Mouse (Mus musculus) spleen, postnatal 10 days (tissue): ENCODE measurements around the gene 4930451I11Rik.
A peak's percentile ranks its signal among the peaks of the same experiment; 100 is the strongest.

Source experiments
- DNase-seq, 2 experiments: peaks; one replicate each; pipeline ENCODE4 v3.0.0; 2021 to 2022; ENCODE audit warnings: low spot score in 2 of 2

The 4930451I11Rik gene

DNA sequence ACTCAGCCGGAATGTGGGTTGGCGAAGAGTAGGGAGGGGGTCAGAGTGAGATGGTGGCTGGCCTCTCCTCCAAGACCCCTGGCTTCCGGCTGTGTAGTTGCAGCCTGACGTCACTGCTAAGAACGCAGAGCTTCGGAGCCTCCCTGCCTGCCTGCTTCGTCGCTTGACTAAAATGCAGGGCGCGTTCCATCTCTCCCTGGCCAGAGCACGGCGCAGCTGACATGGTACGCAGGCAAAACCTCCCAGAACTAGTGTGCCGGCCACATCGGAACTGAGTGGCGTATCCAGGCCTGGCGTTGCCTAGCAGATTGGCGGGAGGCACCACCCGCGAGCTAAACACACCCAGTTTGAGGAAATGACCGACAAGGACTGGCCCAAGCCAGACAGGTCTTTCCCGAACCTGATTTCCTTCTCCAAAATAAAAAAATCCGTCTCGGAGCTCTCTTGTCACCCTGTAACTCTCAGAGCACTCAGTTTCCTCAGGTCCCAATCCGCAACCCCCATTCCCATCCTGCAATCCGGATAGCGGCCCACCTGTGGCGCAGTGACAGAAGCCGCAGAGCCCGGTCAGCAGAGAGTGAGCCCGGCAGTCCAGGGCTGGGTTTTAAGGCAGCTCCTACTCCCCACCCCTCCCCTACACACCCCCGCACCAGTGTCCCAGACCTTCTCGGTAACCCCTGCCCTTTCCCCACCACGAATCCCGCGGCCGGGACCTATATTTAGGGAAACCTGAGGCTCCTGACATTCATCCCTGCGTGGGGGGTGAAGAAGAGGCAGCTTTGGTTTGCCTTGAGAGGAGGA, 31.8 kb downstream of the 4930451I11Rik start:
- DNase-seq, result peak in 1 of 2 experiments; percentile 72

DNA sequence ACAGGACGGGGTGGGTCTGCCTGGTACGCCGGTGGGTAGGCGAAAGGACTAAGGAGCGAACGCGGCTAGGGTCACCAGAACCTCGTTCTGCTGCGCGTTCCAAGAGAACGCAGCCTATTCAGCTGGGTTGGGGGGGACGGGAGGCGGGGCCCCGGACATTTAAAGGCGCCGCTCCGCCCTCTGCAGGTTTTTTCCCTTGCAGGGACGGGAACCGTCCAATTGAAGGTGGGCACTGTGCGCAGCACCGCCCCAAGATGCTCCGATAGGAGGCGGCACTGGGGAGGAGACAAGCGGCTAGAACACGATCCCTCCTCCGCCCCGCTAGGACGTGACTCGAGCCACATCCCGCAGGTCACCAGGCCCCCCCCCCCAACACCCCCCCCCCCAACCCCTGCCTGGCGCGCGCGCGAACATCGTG, 32.4 kb downstream of the 4930451I11Rik start:
- DNase-seq, result peak; percentile 85 to 93

DNA sequence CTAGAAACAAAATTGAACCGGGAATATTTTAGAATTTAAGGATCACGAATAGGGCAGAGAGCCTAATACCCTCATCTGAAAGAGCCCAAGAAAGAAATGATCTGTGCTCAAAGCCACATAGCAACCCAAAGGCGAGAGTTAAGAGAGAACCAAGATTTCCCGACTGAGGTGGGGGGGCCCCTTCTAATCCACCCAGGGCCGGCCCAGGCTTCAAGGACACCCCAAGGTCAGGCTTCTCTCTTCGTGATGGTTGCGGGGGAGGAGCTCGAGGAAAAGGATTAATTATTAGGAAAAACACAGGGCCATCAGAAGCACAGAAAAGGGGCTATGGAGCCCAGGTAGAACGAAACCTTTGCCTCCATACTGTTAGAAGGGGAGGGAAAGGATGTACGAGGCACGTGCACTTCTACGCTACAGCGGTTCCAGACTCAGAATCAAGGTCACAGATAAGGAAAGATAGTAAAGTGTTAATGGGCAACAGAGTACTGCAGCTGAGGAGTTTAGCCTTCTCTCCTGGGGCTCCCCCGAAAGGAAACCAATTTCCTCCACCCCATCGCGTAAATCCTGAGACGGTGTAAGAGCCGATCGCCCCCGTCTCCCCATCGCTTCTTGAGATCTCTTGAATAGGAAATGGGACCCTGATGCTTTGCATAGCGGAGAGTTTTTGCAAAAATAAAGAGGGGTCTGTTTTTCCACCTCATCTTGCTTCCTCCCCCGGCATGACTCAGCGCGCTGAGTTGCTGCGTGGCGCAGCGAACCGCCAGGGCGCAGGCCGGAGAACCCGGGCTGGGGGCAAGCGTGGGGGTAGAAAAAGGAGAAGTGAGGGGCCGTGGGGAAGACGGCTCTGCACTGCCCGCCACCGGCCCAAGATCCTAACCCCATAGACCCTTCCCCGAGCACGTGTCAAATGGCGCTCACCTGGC, 33.1 kb downstream of the 4930451I11Rik start:
- peak; percentile 62 to 72 for DNase-seq

DNA sequence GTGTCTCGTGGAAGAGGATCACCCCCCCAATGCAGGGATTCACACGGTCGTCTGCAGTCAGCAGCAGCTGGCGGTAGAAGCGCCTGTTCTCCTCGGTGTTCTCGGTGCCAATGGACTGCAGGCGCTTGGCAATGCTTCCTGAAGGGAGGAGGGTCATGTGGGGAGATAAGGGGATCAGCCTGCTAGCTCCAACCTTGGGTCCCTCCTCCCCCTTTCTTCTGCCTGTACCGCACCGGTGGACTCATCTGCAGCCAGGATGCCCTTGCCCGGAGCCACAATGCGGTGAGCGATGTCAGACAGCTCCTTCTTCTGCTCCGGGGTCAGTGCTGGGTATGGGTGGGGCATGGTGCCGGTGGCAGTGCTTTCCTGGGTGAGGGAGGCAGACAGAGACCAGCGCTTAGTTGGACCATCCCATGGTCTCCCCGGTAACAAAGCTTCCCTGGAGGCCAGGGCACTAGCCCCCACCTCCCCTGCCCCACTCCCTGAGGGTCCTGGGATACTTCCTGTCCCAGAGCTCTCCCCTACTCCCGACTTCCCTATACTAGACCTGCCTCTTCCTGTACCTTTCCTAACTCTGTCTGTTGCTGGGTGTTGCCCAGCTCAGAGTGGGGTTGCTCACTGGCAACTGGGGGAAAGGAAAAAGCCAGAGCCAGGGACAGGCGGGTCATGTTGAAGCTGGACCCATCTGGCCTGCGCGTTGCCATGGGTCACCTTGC, 33.9 kb downstream of the 4930451I11Rik start, which contains the start of gene Fam57b:
Gene Fam57b, plus strand, starts transcription at position 258 of the 716 bp plus-strand sequence.
- peak in 1 of 2 experiments; percentile 43 for DNase-seq

DNA sequence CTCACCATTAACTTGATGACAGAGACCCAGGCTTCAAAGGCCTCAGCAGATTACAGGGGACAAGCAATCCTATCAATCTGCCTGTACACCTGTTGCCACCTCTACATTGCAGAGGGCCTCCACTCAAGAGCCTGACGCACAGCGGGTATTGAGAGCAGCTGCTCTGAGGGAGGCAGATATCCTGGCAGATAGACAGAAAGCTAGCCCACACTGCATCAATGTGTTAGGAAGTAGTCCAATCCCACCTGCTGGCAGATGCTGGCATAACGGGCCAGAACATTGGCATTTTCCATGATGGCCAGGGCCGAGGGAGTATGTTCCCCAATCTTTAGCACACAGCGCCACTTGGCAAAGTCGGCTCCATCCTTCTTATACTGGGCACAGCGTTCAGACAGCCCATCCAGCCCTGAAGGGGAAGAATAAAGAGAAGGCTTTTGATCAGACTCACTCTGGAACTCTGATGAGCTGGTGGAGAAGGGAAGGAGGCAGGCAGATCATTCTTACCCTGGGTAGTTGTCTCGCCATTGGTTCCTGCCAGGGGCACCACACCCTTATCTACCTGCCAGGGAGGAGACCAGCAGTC, 35.0 kb downstream of the 4930451I11Rik start:
- DNase-seq, result peak in 1 of 2 experiments; percentile 67

DNA sequence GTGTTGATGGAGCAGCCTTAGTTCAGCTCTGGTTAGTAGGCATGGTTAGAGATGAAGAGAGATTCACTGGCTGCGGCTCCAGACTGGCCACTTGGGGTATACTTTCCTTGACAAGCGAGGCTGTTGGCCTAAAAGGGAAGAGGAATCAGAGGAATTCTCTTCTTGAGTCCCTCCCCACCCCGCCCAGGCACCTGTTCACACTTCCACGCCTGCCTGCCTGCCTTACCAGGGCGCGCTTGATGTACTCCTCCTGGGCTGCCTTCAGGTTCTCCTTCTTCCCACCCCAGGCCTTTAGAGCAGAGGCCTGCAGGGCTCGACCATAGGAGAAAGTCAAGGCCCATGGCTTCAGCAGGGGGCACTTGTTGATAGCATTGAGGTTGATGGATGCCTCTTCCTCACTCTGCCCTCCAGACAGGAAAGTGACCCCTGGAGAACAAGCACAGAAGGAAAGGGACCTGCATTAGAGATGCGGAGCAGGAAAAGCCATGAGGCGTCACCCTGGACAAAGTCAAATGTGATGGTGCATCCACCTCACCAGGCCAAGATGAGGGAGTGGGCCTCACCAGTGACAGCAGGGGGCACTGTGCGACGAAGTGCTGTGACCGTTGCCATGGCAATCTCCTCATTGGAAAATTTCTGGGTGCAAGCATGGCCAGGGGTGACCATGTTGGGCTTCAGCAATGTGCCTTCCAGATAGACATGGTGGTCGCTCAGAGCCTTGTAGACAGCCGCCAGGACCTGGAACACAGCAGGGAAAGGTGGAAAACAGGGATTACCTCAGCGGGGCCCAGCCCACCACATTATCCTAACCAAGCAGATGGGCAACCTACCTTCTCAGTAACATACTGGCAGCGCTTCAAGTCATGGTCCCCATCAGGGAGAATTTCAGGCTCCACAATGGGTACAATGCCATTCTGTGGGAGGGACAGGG, 35.8 kb downstream of the 4930451I11Rik start:
- DNase-seq, result no peak

DNA sequence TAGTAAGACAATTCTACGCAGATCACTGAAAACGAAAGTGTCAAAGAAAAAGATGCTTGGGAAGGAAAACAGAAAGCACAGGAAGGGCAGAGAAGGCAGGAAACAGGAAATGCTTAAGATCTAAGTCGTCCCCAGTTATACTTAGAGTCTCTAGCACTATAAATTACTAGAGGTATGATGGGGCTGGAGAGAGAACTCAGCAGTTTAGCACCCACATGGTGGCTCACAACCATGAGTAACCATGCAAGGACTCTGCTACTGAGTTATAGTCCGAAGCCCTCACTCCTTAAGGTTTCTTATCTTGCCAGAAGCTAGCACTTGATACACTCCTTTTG, 37.2 kb downstream of the 4930451I11Rik start:
- no peak for DNase-seq

DNA sequence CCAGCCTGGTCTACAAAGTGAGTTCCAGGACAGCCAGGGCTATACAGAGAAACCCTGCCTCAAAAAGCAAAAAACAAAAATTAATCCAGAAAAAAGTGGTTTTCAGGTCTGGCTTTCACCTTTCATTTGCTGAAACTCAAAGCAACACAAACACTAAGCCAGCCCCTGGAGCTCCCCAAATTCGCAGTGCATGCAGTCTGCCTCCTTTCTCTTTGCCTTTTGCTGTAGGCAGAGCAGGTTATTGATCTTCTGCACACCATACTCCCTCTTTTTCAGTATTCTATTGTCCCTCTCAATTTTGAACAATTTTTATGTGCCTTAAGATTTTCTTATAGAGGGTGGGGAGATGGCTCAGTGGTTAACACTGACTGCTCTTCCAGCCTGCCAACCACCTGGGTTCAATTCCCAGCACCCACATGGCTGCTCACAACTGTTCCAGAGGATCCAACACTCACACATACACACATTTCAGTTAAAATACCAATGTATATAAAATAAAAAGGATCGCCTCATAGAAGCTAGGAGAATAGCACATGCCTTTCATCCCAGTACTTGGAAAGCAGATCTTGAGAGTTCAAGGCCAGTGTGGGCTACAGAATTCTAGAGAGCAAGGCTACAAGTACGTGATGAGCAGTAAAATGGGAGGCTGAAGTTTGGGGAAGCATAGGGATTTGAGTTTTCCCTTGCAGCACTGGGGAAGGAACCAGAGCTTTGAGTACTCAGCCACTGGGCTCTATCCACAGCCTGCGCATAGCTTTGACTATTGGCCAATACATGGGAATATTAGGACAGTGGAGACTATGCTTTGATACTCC, 37.8 kb downstream of the 4930451I11Rik start:
- DNase-seq, result no peak

DNA sequence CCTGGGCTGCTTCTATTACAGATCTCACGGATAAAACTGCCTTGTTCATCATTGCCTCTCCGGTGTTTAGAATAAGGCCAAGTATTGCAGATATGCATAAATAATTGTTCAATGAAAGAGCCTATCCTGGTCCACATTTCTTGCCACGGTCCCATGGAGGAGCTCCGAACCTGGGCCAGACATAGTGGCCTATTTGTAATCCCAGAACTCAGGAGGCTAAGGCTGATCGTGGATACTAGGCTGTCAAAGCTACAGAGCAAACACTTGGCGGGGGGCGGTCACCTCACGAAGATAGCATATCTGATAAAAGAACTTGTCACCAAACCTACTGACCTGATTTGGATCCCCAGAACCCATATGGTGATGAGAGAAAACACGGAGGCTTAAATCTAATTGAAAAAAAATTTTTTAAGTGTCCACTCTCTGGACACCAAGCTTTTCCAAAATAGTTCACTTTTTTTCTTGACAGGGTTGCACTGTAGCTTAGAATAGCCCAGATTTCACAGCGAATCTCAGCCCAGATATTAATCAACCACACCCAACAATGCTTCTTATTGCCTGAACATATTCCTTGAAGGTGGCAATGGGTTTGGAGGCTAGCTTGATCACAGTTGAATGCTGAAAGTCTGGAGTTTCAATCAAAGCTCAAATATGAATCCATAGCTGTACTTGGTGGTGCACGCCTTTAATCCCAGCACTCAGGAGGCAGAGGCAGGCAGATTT, 38.6 kb downstream of the 4930451I11Rik start:
- peak in 1 of 2 experiments; percentile 25 for DNase-seq

DNA sequence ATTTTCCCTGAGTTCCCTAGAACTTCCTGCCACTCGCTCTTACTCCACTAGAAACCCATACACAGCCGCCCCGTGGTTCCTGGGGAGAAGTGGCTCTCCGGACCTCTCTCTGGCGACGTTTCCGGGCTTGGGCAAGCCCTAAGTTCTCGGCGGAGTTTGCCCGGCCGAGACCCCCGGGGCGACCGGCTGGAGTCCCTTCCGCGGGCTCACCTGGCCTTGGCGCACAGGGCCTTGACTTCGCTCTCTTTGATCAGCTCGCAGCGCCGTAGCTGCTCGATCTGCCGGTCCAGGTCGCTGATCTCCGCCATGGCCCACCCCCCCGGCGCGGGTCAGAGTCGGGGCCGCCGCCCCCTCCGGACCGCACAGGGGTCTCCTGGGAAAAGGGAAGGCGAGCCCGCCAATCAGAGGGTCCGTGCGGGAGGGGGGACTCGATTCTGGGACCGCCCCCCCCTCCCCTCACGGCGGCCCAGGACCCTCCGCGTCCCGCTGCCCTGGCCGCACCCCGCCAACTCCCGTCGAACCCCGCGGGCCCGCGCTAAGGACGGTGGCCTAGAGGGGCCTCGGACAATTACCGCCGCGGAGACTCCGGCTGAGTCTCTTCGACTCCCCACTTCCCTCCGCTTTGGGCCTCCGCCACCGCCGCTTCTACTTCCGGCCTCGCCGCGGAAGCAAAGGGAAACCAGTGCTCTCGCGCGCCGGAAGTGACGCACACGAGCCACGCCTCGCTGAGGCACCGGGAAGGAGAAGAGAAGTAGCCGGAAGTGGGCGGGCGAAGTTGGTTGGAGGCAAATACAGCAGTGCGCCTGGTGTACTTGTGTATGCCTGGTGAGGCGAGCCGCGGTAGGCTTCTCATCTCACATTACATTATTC, 39.4 kb downstream of the 4930451I11Rik start, which contains the start of gene Ppp4c:
Gene Ppp4c, minus strand, starts transcription at position 646 of the 870 bp plus-strand sequence.
- DNase-seq, result peak; percentile 87 to 99

DNA sequence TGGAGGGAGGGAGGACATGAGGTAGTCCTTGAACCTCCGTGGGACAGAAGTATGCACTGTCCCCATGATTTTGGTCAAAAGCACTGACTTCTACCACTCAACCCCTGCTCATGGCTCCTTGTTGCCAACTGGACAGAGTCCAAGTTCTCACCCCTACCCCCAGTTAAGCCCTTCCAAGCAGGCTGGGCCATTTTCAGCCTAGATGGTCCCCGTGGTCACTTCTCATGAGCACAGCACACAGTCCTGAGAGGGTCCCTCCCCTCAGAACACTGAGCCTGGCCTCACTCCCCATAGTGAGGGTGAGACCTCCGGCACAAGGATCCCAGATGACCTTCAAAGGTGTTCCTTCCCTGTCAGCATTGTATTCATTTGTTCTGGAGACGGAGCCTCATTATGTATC, 42.3 kb downstream of the 4930451I11Rik start:
- DNase-seq, result no peak

DNA sequence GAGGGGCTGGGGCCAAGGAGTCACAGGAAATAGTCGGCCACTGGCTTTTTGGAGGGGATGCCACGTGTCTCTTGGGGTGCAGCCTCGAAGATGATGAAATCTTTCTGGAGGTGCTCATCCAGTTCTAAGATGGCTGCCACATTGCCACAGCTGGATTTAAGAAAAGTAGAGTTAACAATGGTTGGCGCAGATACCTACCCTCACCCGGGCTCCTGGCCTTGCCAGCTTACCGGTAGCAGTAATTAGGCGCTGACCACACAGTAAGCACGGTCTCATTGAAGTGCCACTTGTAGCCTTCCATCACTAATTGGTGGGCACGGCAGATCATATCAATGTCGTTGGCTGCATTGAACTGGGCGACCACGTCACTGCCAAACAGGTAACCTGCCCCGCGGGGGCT, 45.3 kb downstream of the 4930451I11Rik start:
- no peak for DNase-seq

DNA sequence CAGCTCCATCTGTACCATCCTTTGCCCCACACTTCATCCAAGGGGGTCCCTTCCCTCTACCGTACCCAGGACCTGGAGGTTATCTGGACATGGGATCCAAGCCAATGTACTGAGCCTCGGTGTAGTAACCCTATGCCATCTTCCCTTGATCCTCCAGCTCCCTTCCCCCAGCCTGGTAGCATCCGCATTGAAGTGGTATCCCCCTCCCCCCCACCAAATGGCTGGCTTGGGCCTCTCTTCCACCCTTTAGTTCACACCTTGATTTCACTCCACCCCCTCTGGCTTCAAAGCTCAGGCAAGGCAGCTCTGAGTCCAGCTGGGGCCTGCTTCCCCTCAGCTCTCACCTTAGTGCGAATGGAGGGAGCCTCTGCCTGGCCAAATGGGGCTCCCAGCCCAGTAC, 46.4 kb downstream of the 4930451I11Rik start:
- DNase-seq, result no peak

DNA sequence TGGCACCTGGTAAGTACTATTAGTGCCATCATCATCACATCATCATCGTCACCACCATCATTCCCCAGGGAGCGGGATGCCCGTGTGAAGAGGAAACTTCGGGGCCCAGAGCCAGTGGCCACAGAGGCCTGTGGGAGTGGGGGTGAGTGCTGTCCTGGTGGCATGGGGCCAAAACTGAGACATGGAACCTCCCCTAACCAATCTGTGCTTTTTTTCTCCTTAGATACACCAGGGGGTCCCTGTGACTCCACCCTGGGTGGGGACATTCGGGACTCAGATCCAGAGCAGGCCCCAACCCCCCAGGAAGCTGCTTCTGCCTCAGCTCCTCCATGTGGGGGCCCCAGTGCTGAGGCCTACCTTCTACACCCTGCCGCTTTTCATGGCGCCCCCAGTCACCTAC, 47.0 kb downstream of the 4930451I11Rik start:
- no peak for DNase-seq

DNA sequence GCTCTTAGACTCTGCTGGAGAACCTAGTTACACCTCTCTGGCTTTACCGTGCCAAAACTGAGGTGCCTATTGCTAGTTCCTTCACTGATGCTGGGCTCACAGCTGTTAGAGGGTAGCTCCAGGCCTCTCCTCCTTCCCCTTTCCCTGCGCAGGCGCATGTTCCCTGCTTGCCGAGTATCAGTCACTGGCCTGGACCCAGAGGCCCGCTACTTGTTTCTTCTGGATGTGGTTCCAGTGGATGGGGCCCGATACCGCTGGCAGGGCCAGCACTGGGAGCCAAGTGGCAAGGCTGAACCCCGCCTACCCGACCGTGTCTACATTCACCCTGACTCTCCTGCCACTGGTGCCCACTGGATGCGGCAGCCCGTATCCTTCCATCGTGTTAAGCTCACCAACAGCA, 48.7 kb downstream of the 4930451I11Rik start:
- no peak for DNase-seq

DNA sequence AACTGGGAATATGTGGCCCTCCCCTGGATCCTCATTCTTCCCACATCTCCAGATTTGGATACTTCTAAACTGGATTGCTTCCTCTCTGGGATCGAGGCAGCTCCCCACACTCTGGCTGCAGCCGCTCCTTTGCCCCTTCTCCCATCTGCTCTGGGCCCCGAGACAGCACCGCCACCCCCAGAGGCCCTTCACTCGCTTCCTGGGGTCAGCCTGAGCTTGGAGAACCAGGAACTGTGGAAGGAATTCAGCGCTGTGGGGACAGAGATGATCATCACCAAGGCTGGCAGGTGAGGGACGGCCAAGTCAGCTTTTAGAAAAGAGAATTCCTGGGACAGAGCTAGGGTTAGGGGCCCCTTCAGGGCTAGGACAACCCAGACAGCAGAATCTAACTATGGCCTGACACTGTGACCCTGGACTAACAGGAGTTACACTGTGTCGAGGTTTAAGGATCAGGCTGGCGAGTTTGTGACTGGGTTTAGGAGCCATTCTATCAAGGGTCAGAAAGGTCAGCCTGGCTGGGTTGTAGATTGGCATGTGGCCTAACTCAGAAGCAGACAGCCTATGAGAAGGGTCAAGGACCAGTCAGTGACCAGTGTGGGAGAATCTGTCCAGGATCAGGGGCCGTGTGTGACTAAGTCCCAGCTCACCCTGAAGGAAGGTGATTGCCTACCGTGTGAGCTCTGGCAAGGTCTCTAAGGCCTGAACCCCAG, 49.6 kb downstream of the 4930451I11Rik start:
- no peak for DNase-seq

DNA sequence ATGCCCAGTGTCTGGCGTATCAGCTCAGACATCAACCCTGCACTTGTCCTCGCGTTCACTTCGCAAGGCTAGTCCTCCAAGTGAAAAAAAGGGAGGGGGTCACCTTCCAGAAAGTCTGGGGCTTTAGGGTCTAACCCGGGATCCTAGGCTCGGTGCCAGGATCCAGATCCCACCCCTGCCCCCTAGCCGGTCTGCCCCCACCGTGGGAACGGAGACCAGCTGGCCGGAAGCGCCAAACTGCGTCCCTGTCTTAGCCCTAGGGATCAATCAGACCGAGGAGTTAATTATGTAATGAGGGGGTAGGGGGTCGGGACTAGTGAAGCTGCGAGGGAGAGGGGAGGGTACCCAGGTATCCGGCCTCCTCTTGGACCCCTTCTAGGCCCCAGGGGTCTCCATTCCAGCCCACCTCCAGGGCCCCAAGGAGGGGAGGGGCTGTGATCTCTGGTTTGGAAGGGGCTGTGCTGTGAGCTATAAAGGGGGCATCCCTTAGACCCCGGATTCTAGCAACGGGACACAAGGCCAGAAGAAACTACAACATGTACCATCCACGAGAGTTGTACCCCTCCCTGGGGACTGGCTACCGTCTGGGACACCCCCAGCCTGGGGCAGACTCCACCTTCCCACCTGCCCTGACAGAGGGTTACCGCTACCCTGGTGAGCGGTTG, 50.3 kb downstream of the 4930451I11Rik start, which contains the start of gene Tbx6:
Gene Tbx6, plus strand, starts transcription at position 513 of the 665 bp plus-strand sequence.
- no peak for DNase-seq
